Mouse (Mus musculus) liver, postnatal 0 days (tissue): ENCODE measurements around the gene Micu2.

Experiments
- CTCF ChIP-seq: sonication (generic); IDR thresholded peaks from 2 replicates; pipeline ENCODE4 v1.5.1; 2016; ENCODE audit warnings: antibody characterized with exemption, low read depth
- EP300 ChIP-seq: IDR thresholded peaks from 2 replicates; pipeline ENCODE4 v1.6.1; 2016; ENCODE audit warnings: antibody characterized with exemption, low read depth, mild to moderate bottlenecking

DNA sequence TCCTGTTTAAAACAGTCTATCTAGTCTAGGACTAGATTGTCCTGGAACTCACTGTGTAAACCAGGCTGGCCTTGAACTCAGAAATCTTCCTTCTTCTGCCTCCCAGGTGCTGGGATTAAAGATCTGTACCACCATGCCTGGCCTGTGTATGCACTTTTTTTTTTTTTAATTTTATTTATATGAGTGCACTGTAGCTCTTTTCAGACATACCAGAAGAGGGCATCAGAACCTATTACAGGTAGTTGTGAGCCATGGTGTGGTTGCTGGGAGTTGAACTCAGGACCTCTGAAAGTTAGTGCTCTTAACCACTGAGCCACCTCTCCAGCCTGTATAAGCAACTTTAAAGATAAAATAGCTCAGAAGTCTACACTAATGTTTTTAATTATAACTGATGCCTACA lies 118.0 kb downstream of the Micu2 start:
- TF ChIP-seq CTCF (0 out of 2 replicates have a peak, but pooled peaks have one; percentile 13), EP300 (no peak)
